Mouse (Mus musculus) small intestine, adult 2 months (tissue): ENCODE measurements at regions not wholly inside any gene's neighbourhood (a gene's known extent, or its start where the extent isn't known, plus 50 kb on each side); places are given as distances from the start of the nearest gene placed in this dataset.

Experiments used
- CTCF ChIP-seq: fragments of 200-500 bp; IDR thresholded peaks from 2 replicates; pipeline ENCODE4 v1.5.1; 2012; ENCODE audit warnings: low read depth, mild to moderate bottlenecking, control low read depth, inconsistent platforms, low read length, moderate library complexity, mixed read lengths; ENCODE audit not compliant: insufficient replicate concordance, insufficient read length; ENCODE audit errors: extremely low read depth
- POLR2A ChIP-seq: fragments of 200-500 bp; IDR thresholded peaks from 2 replicates; pipeline ENCODE4 v1.6.1; 2012; ENCODE audit warnings: low read depth, mild to moderate bottlenecking, control low read depth, inconsistent platforms, low read length, moderate library complexity

- TF ChIP-seq CTCF (no peak), POLR2A (no peak)
These were observed 260.8 kb downstream of the Dkk2 start for GRCm38 (mm10) chr3:132345856-132346255.
